ENCODE assay signal across 9 mouse cellular contexts in the genomic region with DNA sequence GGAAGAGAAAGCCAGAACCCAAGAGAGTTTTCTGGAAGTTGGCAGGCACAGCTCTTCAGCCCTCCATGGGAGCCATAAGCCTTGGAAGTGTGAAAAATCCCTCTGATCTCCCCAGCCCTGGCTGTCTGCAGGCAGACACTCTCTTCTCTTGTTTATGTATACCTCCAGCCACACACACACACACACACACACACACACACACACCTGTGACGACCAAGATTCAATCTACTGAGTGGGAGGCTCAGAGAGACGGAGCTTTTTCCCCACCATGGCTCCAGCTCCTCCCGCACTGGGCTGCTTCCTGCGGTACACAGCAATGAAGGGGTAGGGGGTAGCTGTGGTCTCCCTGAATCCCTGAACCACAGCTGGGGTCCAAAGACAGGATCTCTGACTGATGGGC. TPM values are rescaled to one million over a fixed set of nuclear protein-coding genes. Genes with fewer than 3 reads are reported as not detected.
DNase-seq lines count a peak whose midpoint lies in the region; ATAC-seq lines count a peak whose summit lies in the region.
"Had no signal": no experiment of that assay in that cellular context is flagged by ENCODE, and none has a peak within 500 bp of the region (broad histone marks: within the 10 kb centered on the region; RNA-seq: fewer than 3 reads in every experiment).

No protein-coding gene starts in this region.

- peaks cover 27% of the 10 kb centered on the region for H3K4me1 ChIP-seq in kidney, embryonic 14.5 days (ENCODE audit: control insufficient read depth, insufficient read depth, low read length)
- H3K4me1 ChIP-seq in forebrain, embryonic 10.5 days, result peaks cover 62% of the 10 kb centered on the region
- peaks cover 34% of the 10 kb centered on the region for H3K4me1 ChIP-seq in limb, embryonic 11.5 days (ENCODE audit: control insufficient read depth, insufficient read depth, low read length)
- H3K4me1 ChIP-seq in neural tube, embryonic 14.5 days (ENCODE audit: control insufficient read depth, insufficient read depth, low read length), result peaks cover 9% of the 10 kb centered on the region

- H3K36me3 ChIP-seq in kidney, embryonic 14.5 days (ENCODE audit: control insufficient read depth, insufficient read depth, low read length), result no peaks in the 10 kb centered on the region
- no peaks in the 10 kb centered on the region for H3K36me3 ChIP-seq in forebrain, embryonic 10.5 days (replicated peaks)
- H3K36me3 ChIP-seq in limb, embryonic 11.5 days (ENCODE audit: control insufficient read depth, insufficient read depth, low read length), result no peaks in the 10 kb centered on the region
- H3K36me3 ChIP-seq in neural tube, embryonic 14.5 days (ENCODE audit: control insufficient read depth, insufficient read depth, low read length), result no peaks in the 10 kb centered on the region

- no peaks in the 10 kb centered on the region for H3K9me3 ChIP-seq in kidney, embryonic 14.5 days (ENCODE audit: control insufficient read depth, low read length)
- H3K9me3 ChIP-seq in forebrain, embryonic 10.5 days, result no peaks in the 10 kb centered on the region
- H3K9me3 ChIP-seq in limb, embryonic 11.5 days (ENCODE audit: control insufficient read depth, low read length), result no peaks in the 10 kb centered on the region
- no peaks in the 10 kb centered on the region for H3K9me3 ChIP-seq in neural tube, embryonic 14.5 days (ENCODE audit: control insufficient read depth, low read length)

- no peak for ATAC-seq in kidney, embryonic 14.5 days (ENCODE audit: low FRiP score, low TSS enrichment)
- ATAC-seq in limb, embryonic 11.5 days (ENCODE audit: insufficient number of reproducible peaks, low FRiP score, low TSS enrichment, low read depth), result no peak
- no peak for ATAC-seq in neural tube, embryonic 14.5 days (ENCODE audit: low read depth)

- peak overlapping the region; percentile 20; the same call in 1 of the 2 replicates for H3K9ac ChIP-seq in kidney, embryonic 14.5 days (ENCODE audit: low read depth, low read length)
- no peak overlapping the region; the same call in 1 of the 2 replicates for H3K9ac ChIP-seq in limb, embryonic 11.5 days (ENCODE audit: low read length)
- H3K9ac ChIP-seq in neural tube, embryonic 14.5 days (replicated peaks; ENCODE audit: low read depth, low read length), result no peak overlapping the region

- no peak for DNase-seq in kidney, adult 11 months
- no peak for DNase-seq in forebrain, embryonic 10.5 days (ENCODE audit: extremely low spot score, low spot score)
- DNase-seq in limb, embryonic 11.5 days (ENCODE audit: low spot score), result no peak
- DNase-seq in urinary bladder, postnatal 25 days (ENCODE audit: low spot score), result no peak
- DNase-seq in cerebellum, postnatal 10 days, result no peak
- no peak for DNase-seq in cerebellum, postnatal 25 days
- DNase-seq: kidney, adult 8-10 months had no signal

- 27% methylated on average over 4 of the region's 4 CpGs for WGBS in kidney, embryonic 14.5 days
- WGBS in forebrain, embryonic 10.5 days, result 58% methylated on average over 4 of the region's 4 CpGs
- WGBS in limb, embryonic 11.5 days, result 45% methylated on average over 4 of the region's 4 CpGs
- WGBS in neural tube, embryonic 14.5 days, result 47% methylated on average over 4 of the region's 4 CpGs

- H3K4me2 ChIP-seq in kidney, embryonic 14.5 days (replicated peaks; ENCODE audit: low read depth, low read length), result peak overlapping the region; percentile 73
- peak overlapping the region; percentile 97 for H3K4me2 ChIP-seq in limb, embryonic 11.5 days (ENCODE audit: low read depth, severe bottlenecking)
- peak overlapping the region; percentile 99 for H3K4me2 ChIP-seq in neural tube, embryonic 14.5 days (ENCODE audit: low read depth, low read length)

- no peaks in the 10 kb centered on the region for H3K27me3 ChIP-seq in kidney, embryonic 14.5 days (ENCODE audit: control insufficient read depth, insufficient read depth, low read length)
- H3K27me3 ChIP-seq in forebrain, embryonic 10.5 days (ENCODE audit: poor library complexity, severe bottlenecking), result peaks cover 46% of the 10 kb centered on the region
- H3K27me3 ChIP-seq in limb, embryonic 11.5 days (ENCODE audit: control insufficient read depth, insufficient read depth, low read length), result no peaks in the 10 kb centered on the region
- peaks cover 3% of the 10 kb centered on the region; the same call in 1 of the 2 replicates for H3K27me3 ChIP-seq in neural tube, embryonic 14.5 days (ENCODE audit: control insufficient read depth, insufficient read depth, low read length)

- H3K27ac ChIP-seq in kidney, embryonic 14.5 days (ENCODE audit: low read depth, low read length), result no peak overlapping the region
- peak overlapping the region; percentile 76; the same call in 1 of the 2 replicates for H3K27ac ChIP-seq in forebrain, embryonic 10.5 days
- no peak overlapping the region for H3K27ac ChIP-seq in limb, embryonic 11.5 days (replicated peaks; ENCODE audit: low read depth, low read length)
- peak overlapping the region; percentile 76 for H3K27ac ChIP-seq in neural tube, embryonic 14.5 days (ENCODE audit: low read depth, low read length)

- H3K4me3 ChIP-seq in kidney, embryonic 14.5 days (ENCODE audit: low read length), result peak overlapping the region; percentile 77; the same call in 1 of the 2 replicates
- H3K4me3 ChIP-seq in forebrain, embryonic 10.5 days, result peak overlapping the region; percentile 81
- H3K4me3 ChIP-seq in limb, embryonic 11.5 days (ENCODE audit: low read depth, low read length), result no peak overlapping the region
- H3K4me3 ChIP-seq in neural tube, embryonic 14.5 days (ENCODE audit: low read depth, low read length), result peak overlapping the region; percentile 10; the same call in 1 of the 2 replicates

RNA-seq across cellular contexts. Expression of gene Zcchc24, which starts 2.4 kb away (rescaled TPM):
- polyA plus RNA-seq in kidney, embryonic 14.5 days (2014; fragmentation: Nextera tagmentation; extraction: Ambion mirVana), result 17.0 and 24.0 TPM in 2 replicates
- polyA plus RNA-seq in forebrain, embryonic 10.5 days (2016; fragmentation: Nextera tagmentation; extraction: Ambion mirVana), result 8.1 TPM in 2 replicates
- polyA plus RNA-seq in limb, embryonic 11.5 days (2014; fragmentation: Nextera tagmentation; extraction: Ambion mirVana), result 19.5 and 21.8 TPM in 2 replicates
- polyA plus RNA-seq in neural tube, embryonic 14.5 days (2014; fragmentation: Nextera tagmentation; extraction: Ambion mirVana), result 11.0 and 17.5 TPM in 2 replicates

Comparison
In these comparisons a context has a peak if more than half of its experiments do, and no peak if none do; other contexts are left out.
1. H3K27ac ChIP-seq: peak in forebrain, embryonic 10.5 days (single experiment) and neural tube, embryonic 14.5 days (single experiment); none in kidney, embryonic 14.5 days (single experiment) and limb, embryonic 11.5 days (single experiment).
2. Peak in every context shown above with its lines, with median percentiles within 50 percentile points of each other: H3K4me2 ChIP-seq.